Mouse (Mus musculus): ENCODE measurements around the gene Traf3ip3. TPM values are rescaled to one million over a fixed set of nuclear protein-coding genes. Genes with fewer than 3 reads are reported as not detected.

Traf3ip3 gene
- polyA plus RNA-seq (2015; fragmentation: Nextera tagmentation; extraction: Ambion mirVana): 107 and 114 TPM in 2 replicates

GRCm38 (mm10) chr1:193201383-193201778 lies at the start of gene Traf3ip3:
Traf3ip3 (minus strand) TSS chr1:193201703.

GRCm38 (mm10) chr1:193207503-193207902 lies 6.0 kb upstream of the Traf3ip3 start, which contains the start of gene Lamb3:
Lamb3 (plus strand) TSS chr1:193207699.

GRCm38 (mm10) chr1:193167746-193168145 lies 33.8 kb downstream of the Traf3ip3 start, which contains the start of gene A130010J15Rik:
A130010J15Rik (plus strand) TSS chr1:193168046.

GRCm38 (mm10) chr1:193152872-193153271 lies 48.6 kb downstream of the Traf3ip3 start, which contains the start of gene Irf6:
Irf6 (plus strand) TSS chr1:193153111.

GRCm38 (mm10) chr1:193129786-193130455 lies 71.6 kb downstream of the Traf3ip3 start, which contains the start of gene Diexf:
Diexf (minus strand) TSS chr1:193130272.

Other genes with a start within 250 kb of the Traf3ip3 start
- 0.23 and 0.24 TPM in 2 replicates for gene Syt14, start 165.9 kb downstream of the Traf3ip3 start, polyA plus RNA-seq (2015; fragmentation: Nextera tagmentation; extraction: Ambion mirVana)
- gene Diexf, start 71.4 kb downstream of the Traf3ip3 start, polyA plus RNA-seq (2015; fragmentation: Nextera tagmentation; extraction: Ambion mirVana): 2.4 and 3.1 TPM in 2 replicates
- gene Irf6, start 48.6 kb downstream of the Traf3ip3 start, polyA plus RNA-seq (2015; fragmentation: Nextera tagmentation; extraction: Ambion mirVana): 4.1 and 4.9 TPM in 2 replicates
- gene A130010J15Rik, start 33.7 kb downstream of the Traf3ip3 start, polyA plus RNA-seq (2015; fragmentation: Nextera tagmentation; extraction: Ambion mirVana): 12.3 and 13.9 TPM in 2 replicates
- 1.7 and 1.9 TPM in 2 replicates for gene Lamb3, start 6.0 kb upstream of the Traf3ip3 start, polyA plus RNA-seq (2015; fragmentation: Nextera tagmentation; extraction: Ambion mirVana)
- gene Hsd11b1, start 62.4 kb upstream of the Traf3ip3 start, polyA plus RNA-seq (2015; fragmentation: Nextera tagmentation; extraction: Ambion mirVana): 5.8 and 12.4 TPM in 2 replicates
- gene G0s2, start 71.5 kb upstream of the Traf3ip3 start, polyA plus RNA-seq (2015; fragmentation: Nextera tagmentation; extraction: Ambion mirVana): 87.2 and 211 TPM in 2 replicates
- gene Camk1g, start 168.6 kb upstream of the Traf3ip3 start, polyA plus RNA-seq (2015; fragmentation: Nextera tagmentation; extraction: Ambion mirVana): 0.77 and 1.1 TPM in 2 replicates

Data from skeletal muscle tissue, postnatal 0 days (tissue).